Mouse (Mus musculus) heart, postnatal 0 days (tissue): ENCODE measurements around the gene Wdr66. TPM values are rescaled to one million over a fixed set of nuclear protein-coding genes. Genes with fewer than 3 reads are reported as not detected.

Experiments
- ATAC-seq: fragments of 200-750 bp; cut with Nextera tagmentation; 2 replicates; pipeline ENCODE4 v1.8.0; 2017; ENCODE audit warnings: low read depth, moderate number of reproducible peaks, moderate library complexity; ENCODE audit not compliant: insufficient read depth
- DNase-seq: peaks from one replicate; pipeline ENCODE4 v3.0.0-alpha.2; 2016; ENCODE audit warnings: low spot score
- H3K27ac ChIP-seq: fragments of 300-500 bp; sonication (generic); 2 replicates; pipeline ENCODE4 v1.5.1; 2014; ENCODE audit warnings: low read depth, mild to moderate bottlenecking
- H3K27me3 ChIP-seq: fragments of 300-500 bp; sonication (generic); 2 replicates; pipeline ENCODE4 v1.6.1; 2014; ENCODE audit warnings: low read length, mixed read lengths; ENCODE audit not compliant: control insufficient read depth, insufficient read depth
- H3K36me3 ChIP-seq: fragments of 300-500 bp; sonication (generic); replicated peaks from 2 replicates; pipeline ENCODE4 v1.6.1; 2014; ENCODE audit warnings: low read length, mixed read lengths; ENCODE audit not compliant: control insufficient read depth, insufficient read depth
- H3K4me1 ChIP-seq: fragments of 300-500 bp; sonication (generic); 2 replicates; pipeline ENCODE4 v1.6.1; 2014; ENCODE audit warnings: antibody characterized with exemption; ENCODE audit not compliant: control insufficient read depth, insufficient read depth
- H3K4me2 ChIP-seq: fragments of 300-500 bp; sonication (generic); 2 replicates; pipeline ENCODE4 v1.6.1; 2014; ENCODE audit warnings: low read depth, mild to moderate bottlenecking, low read length, moderate library complexity
- H3K4me3 ChIP-seq: fragments of 300-500 bp; sonication (generic); 2 replicates; pipeline ENCODE4 v1.5.1; 2014; ENCODE audit warnings: low read depth, low read length
- H3K9ac ChIP-seq: fragments of 300-500 bp; sonication (generic); replicated peaks from 2 replicates; pipeline ENCODE4 v1.6.1; 2014; ENCODE audit warnings: low read depth, low read length, mixed read lengths
- H3K9me3 ChIP-seq: fragments of 300-500 bp; sonication (generic); replicated peaks from 2 replicates; pipeline ENCODE4 v1.6.1; 2016; ENCODE audit warnings: low read length; ENCODE audit not compliant: control insufficient read depth
- CTCF ChIP-seq: IDR thresholded peaks from 2 replicates; pipeline ENCODE4 v1.5.1; 2016; ENCODE audit warnings: antibody characterized with exemption, control low read depth, low read depth
- EP300 ChIP-seq: IDR thresholded peaks from 2 replicates; pipeline ENCODE4 v1.6.1; 2016; ENCODE audit warnings: antibody characterized with exemption, low read depth
- WGBS: fragments of 180-500 bp; shearing (Covaris S2); extraction: QIAGEN DNeasy Blood & Tissue Kit; methylation state at CpG from one replicate; pipeline ENCODE4 v1.1.7; 2014; 5-methylcytosine and 5-hydroxymethylcytosine counted together
- polyA plus RNA-seq: library from polyadenylated mRNA; unstranded; fragments of >200 nt; fragmentation: Nextera tagmentation; extraction: Ambion mirVana; gene quantifications from 2 replicates; pipeline ENCODE4 v1.2.1, GENCODE M21; 2015
- total RNA-seq: library from RNA; depleted of rRNA; stranded (reverse); fragments of >200 nt; gene quantifications from 2 replicates; pipeline ENCODE4 v1.2.3, GENCODE M21; 2014; ENCODE audit warnings: low replicate concordance; rRNA removed

The Wdr66 gene
- total and polyA plus RNA-seq, 2 experiments from 2014 or later: 3.1 to 4.0 TPM

- Histone ChIP-seq H3K27me3 (0 out of 2 replicates have a peak, but pooled peaks cover 3% of the 10 kb centered on the region), H3K9ac (no peak overlapping the region), H3K4me1 (no peaks in the 10 kb centered on the region), H3K27ac (no peak overlapping the region), H3K9me3 (no peaks in the 10 kb centered on the region), H3K36me3 (peaks cover 22% of the 10 kb centered on the region), H3K4me3 (no peak overlapping the region), H3K4me2 (peak overlapping the region; percentile 20; the same call in 1 of the 2 replicates)
- TF ChIP-seq CTCF: no peak
- no peak for TF ChIP-seq EP300
- WGBS: 23% methylated on average over 10 of the region's 10 CpGs
- peak; percentile 48 for DNase-seq
- 0 out of 2 replicates have a peak, but pooled peaks have one; percentile 18 for ATAC-seq
Measured at GRCm38 (mm10) chr5:123376569-123376968, 124.7 kb downstream of the Wdr66 start.

Other genes starting within 250 kb of the Wdr66 start
- 23.9 and 43.4 TPM in 2 replicates for gene Orai1, start 237.0 kb upstream of the Wdr66 start, total RNA-seq
- gene Orai1, start 237.0 kb upstream of the Wdr66 start, polyA plus RNA-seq: 18.7 and 21.2 TPM in 2 replicates
- not detected in 2 replicates for gene Morn3, start 205.1 kb upstream of the Wdr66 start, total RNA-seq
- gene Morn3, start 205.1 kb upstream of the Wdr66 start, polyA plus RNA-seq: 0.36 TPM in 1 of 2 replicates, not detected in the other
- 6.5 and 8.7 TPM in 2 replicates for gene Tmem120b, start 183.7 kb upstream of the Wdr66 start, total RNA-seq
- 10.7 and 11.1 TPM in 2 replicates for gene Tmem120b, start 183.7 kb upstream of the Wdr66 start, polyA plus RNA-seq
- 1.4 and 2.1 TPM in 2 replicates for gene Rhof, start 119.4 kb upstream of the Wdr66 start, total RNA-seq
- gene Rhof, start 119.4 kb upstream of the Wdr66 start, polyA plus RNA-seq: 0.71 and 1.1 TPM in 2 replicates
- 5.5 and 6.1 TPM in 2 replicates for gene Setd1b, start 109.9 kb upstream of the Wdr66 start, total RNA-seq
- 4.9 and 5.1 TPM in 2 replicates for gene Setd1b, start 109.9 kb upstream of the Wdr66 start, polyA plus RNA-seq
- gene Psmd9, start 82.7 kb upstream of the Wdr66 start, total RNA-seq: 11.2 and 19.5 TPM in 2 replicates
- 54.0 and 54.9 TPM in 2 replicates for gene Psmd9, start 82.7 kb upstream of the Wdr66 start, polyA plus RNA-seq
- 0.43 and 0.92 TPM in 2 replicates for gene Hpd, start 69.4 kb upstream of the Wdr66 start, total RNA-seq
- not detected in 2 replicates for gene Hpd, start 69.4 kb upstream of the Wdr66 start, polyA plus RNA-seq
- gene Bcl7a, start 91.7 kb downstream of the Wdr66 start, total RNA-seq: 10.2 and 11.2 TPM in 2 replicates
- gene Bcl7a, start 91.7 kb downstream of the Wdr66 start, polyA plus RNA-seq: 6.6 TPM in 2 replicates
- gene Mlxip, start 142.7 kb downstream of the Wdr66 start, total RNA-seq: 12.0 and 13.4 TPM in 2 replicates
- gene Mlxip, start 142.7 kb downstream of the Wdr66 start, polyA plus RNA-seq: 5.9 and 7.3 TPM in 2 replicates
- not detected in 2 replicates for gene Lrrc43, start 237.2 kb downstream of the Wdr66 start, total RNA-seq
- 0.05 TPM in 1 of 2 replicates, not detected in the other for gene Lrrc43, start 237.2 kb downstream of the Wdr66 start, polyA plus RNA-seq
- not detected in 2 replicates for gene Il31, start 237.4 kb downstream of the Wdr66 start, total RNA-seq
- gene Il31, start 237.4 kb downstream of the Wdr66 start, polyA plus RNA-seq: not detected in 2 replicates